Mouse (Mus musculus): ENCODE results near the gene Rwdd2a. TPM values are rescaled to one million over a fixed set of nuclear protein-coding genes. Genes with fewer than 3 reads are reported as not detected.

The Rwdd2a gene
- total RNA-seq (2023), result 1 to 10 TPM; 1.9 to 2.4 TPM

GRCm38 (mm10) chr9:86571540-86572135 lies at the start of gene Rwdd2a, which contains the start of gene Pgm3:
Gene Rwdd2a (plus strand): TSS chr9:86571991.
Gene Pgm3 (minus strand): TSS chr9:86571842.

Other genes with a start within 250 kb of the Rwdd2a start
- gene Ube2cbp, start 107.0 kb upstream of the Rwdd2a start, total RNA-seq (2023), result 1 to 10 TPM; 5.5 to 7.9 TPM
- gene Dop1a, start 104.8 kb upstream of the Rwdd2a start, total RNA-seq (2023), result 100 to 1,000 TPM in 1 of 2 experiments, 10 to 100 TPM in 1; 92.2 to 108 TPM
- gene Pgm3, start 149 bp upstream of the Rwdd2a start, total RNA-seq (2023), result 10 to 100 TPM; 13.4 to 17.8 TPM
- not detected for gene Me1, start 124.0 kb downstream of the Rwdd2a start, total RNA-seq (2023)
- gene Prss35, start 171.7 kb downstream of the Rwdd2a start, total RNA-seq (2023), result not detected

All from T-cell, adult 66 days (primary cell).